Mouse (Mus musculus): Measurements from ENCODE around the gene Snx29.

DNA sequence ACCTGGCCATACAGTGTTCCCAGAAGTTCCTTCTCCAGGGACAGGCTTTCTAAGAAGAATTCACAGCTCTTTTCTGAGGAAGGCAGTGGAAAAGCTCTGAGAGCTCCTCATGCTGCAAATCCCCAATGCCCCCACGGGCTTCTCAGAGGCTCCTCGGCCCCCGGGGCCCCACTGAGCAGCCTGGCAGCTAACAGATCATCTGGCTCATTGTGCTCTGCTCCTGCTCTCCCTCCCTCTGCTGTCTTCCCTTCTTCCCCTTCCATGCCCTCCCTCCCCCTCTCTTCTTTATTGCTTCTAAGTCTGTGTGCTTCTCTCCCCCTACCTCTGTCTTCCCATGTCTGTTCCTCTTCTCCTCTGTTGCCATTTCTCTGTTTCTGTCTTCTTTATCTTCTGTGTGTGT is 314.2 kb downstream of the Snx29 start:
- no peak for TF ChIP-seq POLR2A (IDR thresholded peaks at IDR 0.05; ENCODE audit: extremely low read depth, insufficient read depth, low read length)
- TF ChIP-seq CTCF (IDR thresholded peaks at IDR 0.05; ENCODE audit: low read depth, low read length), result no peak
